Mouse (Mus musculus) gastrocnemius, postnatal 10 days (tissue): ENCODE results near the gene Syne1. TPM values are rescaled to one million over a fixed set of nuclear protein-coding genes. Genes with fewer than 3 reads are reported as not detected.
"Not testable (repeated sequence)": the region's sequence is repeated elsewhere in the genome, so short reads cannot be mapped to it uniquely, and the experiment has no call there.

ENCODE experiments used
- DNase-seq: peaks from one replicate; pipeline ENCODE4 v3.0.0; 2021; ENCODE audit warnings: mixed read lengths
- total RNA-seq, 2 experiments: library from RNA; stranded (reverse); gene quantifications; 2 replicates each; pipeline ENCODE4 v1.2.3; 2021

The Syne1 gene
- total RNA-seq, 2 experiments from 2014 or later, result 64.3 to 82.0 TPM

DNA sequence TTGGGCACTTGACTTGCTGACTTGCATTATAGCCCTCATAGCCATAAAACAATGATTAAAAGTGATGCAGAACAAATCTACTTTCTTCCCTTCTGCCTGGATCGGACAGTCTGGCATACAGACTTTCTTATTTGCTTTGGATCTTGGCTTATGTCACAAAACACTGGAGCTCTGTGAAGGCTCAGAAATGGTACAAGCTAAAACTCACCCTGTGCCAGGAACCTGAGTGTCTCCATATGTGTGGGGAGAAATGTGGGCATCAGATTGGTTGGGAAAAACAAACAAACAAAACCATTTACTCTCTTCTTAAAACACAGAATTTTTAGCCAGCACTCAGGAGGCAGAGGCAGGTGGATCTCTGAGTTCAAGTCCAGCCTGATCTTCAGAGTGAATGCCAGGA is 30.6 kb downstream of the Syne1 start:
- no peak for DNase-seq

DNA sequence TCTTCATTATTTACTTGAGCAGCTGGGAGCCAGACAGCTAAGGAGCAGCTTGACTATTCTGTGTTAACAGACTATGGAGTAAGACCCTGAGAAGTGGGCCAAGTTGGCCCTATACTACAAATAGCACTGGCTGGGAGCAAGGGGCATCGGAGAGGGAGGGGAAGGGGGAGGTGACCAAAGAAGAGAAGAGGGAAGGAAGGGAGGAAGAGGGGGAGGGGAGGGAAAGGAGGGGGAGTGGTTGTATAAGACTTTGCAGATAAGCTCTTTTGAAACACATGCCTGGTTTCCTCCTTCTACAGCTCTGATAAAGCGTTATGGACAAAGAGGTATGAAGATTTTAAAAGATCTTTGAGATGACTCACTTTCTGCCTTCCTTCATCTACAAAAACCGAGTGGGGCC is 36.0 kb downstream of the Syne1 start:
- DNase-seq, result no peak

GRCm38 (mm10) chr10:5514134-5514533 is 37.1 kb downstream of the Syne1 start:
- DNase-seq, result no peak

DNA sequence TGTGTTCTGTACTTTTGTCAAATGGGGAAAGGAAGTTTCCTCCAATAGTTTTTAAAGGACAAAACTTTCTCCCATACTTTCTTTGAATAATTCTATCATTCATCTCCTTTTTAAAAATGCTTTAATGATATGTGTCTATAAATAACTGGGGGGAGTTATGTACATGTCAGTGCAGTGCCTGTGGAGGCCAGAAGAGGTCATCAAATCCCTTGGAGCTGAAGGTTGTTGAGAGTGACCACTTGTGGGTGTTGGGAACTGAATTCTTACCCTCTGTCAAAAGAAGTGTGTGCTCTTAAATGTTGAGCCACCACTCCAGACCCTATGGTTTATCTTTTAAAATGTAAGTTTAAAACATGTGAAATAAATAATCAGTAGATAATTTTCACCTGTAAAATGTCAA is 39.0 kb downstream of the Syne1 start:
- DNase-seq, result no peak

- no peak for DNase-seq
Measured at GRCm38 (mm10) chr10:5511403-5511802, 39.9 kb downstream of the Syne1 start.

DNA sequence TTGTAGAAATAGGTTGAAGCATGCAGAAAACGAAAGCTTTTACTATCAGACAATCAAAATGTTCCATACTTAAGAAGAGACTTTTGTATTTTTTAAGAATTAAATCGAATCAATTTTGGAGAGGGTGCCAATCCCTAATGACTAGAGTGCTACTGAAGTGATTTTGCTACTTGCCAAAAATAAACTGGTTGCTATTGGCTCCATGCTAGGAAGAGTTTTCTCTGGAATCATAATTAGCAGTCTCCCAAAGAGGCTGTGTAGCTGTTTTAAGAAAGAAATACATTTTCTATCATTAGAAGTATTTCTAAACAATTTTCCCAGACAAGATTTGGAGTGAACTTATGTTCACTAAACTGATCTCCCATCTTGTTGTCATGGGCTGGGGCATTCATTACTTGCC is 43.8 kb downstream of the Syne1 start:
- DNase-seq, result no peak

DNA sequence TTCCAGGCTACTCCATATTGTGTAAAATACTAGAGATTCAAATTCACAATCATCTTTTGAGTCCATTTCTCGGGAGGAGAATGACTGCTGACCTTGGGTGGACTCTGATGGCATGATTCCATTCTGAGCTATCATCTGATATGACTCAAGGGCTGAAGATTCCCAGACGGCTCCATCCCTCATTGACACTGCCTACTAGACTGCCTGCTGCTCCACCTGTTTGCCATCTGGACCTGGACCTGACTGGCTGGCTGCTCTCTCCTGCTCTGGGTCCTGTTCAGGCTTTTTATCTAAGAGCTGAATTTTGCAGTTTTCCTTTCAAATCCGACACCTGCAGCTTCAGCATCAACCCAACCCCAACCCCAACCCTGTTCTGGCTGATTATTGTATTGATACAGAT is 46.5 kb downstream of the Syne1 start:
- no peak for DNase-seq

DNA sequence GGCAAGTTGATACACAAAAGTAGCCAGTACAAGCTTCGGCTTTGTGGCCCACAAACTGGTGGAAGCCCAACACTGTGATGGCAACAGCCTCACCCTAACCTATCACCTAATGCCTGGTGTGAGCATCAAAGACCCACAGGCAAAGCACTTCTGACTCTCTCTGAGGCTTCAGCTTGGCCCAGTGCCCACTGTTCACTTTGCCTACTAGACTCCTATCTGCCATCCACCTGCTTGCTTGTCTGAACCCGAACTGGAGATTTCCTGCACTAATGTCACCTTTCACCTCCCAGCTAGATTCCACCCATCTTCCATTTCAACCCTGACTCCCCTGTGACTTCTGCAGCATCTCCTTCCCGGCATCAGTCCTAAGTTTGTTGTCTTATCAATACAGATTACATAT is 47.4 kb downstream of the Syne1 start:
- DNase-seq, result peak; percentile 8

DNA sequence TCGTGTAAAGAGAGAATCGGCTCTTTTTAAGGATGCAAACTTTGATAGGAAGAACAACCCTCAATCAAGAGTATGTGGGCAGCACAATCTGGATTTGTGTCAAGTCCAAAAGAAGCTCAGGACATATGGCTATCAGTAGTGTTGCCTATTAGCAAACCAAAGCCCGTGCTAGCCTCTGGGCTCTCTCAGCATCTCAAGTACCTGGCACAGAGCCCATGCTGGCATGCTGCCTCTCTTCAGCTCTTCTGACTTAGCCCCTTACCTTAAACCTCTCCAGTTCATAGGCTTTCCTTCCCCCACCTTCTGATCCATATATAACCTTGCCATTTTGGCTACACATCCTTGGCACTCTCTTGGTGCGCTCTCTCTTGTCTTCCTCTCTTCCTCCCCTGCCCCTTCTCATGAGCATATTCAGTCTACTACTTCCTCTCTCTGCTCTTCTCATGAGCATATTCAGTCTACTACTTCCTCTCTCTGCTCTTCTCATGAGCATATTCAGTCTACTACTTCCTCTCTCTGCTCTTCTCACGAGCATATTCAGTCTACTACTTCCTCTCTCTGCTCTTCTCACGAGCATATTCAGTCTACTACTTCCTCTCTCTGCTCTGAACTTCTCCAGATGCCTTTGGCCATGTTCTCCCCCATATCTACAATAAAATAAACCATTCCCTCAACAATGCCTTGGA is 51.5 kb downstream of the Syne1 start:
- not testable (repeated sequence) for DNase-seq

- DNase-seq, result no peak
Measured at GRCm38 (mm10) chr10:5497859-5498258, 53.4 kb downstream of the Syne1 start.

DNA sequence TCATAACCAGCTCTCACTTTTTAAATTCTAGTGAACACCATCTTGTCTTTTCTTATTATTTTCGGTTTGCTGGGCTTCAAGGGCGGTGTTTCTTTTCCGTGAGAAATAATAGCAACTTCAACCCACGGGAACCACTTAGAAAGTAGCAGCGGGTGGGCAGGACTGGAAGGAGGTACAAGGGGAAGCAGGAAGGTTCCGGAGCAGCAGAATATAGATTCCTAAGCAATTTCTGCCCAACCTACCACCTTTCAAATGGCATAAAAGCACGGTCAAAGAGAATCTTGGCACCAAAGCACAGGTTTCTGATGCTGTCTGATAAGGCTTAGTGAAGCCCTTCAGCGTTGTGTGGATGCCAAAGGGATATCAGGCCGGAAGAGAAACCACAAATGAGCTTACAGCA is 60.2 kb downstream of the Syne1 start:
- no peak for DNase-seq

DNA sequence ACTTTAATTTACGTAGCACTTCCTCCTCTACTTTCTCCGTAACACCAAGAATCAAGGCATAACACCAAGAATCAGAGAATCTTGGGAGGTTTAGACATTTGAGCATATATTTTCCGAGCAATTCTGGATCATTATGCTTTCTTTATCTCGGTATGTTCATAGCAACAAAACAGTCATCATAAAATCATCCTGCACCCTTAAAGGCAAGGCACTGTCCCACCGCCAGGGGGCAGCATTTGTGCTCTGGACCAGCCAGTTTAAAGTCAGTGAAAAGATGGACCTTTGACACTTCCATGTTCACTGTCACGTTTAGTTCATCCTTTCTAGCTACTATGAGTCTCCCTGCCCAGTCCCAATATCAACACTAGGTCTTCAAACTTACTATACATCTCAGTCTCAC is 61.3 kb downstream of the Syne1 start:
- DNase-seq, result peak; percentile 29

GRCm38 (mm10) chr10:5488097-5488496 is 63.2 kb downstream of the Syne1 start:
- no peak for DNase-seq

DNA sequence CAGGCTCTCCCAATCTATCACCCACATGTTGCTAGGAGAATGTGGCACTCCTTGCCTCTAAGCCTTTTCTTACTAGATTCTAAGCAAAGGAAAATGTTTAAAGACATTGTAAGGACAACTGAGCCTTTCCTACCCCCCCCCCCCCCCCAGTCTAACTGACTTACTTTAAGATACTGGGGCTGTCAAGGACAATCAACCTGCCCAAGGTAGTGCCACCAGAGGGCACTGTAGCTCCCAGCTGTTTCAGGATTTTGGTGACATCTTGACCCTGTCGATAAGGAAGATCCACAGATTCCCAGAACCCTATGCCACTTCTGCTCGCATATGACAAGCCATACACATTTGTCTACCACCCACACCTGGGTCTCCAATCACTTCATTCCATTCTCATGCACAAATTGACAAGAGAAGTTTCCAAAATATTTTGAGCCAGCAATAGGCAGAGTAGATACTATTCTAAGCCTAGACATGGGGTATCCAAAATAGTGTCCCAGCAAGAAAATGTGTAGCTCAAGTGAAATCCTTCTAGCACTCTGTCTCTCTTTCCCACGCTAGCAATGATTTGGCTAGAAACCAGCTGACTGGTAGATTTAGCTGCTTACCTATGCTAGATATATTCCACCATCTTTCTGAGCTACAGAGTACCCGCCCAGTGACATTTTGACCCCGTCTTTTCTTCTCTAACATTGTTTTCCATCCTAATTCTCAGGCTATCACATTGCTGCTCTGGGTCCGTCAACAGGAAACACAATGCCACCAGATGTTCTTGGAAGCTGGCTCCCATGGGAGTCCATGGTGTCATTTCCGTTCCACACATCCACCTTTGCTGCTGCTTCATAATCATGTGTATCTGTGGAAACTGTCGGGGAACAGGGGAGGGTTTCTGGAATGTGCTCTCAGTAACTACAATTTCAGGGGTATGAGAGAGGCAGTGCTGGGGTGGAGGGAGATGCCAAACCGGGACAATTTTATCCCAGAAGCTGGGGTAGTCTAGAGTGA is 70.4 kb downstream of the Syne1 start:
- DNase-seq, result no peak

DNA sequence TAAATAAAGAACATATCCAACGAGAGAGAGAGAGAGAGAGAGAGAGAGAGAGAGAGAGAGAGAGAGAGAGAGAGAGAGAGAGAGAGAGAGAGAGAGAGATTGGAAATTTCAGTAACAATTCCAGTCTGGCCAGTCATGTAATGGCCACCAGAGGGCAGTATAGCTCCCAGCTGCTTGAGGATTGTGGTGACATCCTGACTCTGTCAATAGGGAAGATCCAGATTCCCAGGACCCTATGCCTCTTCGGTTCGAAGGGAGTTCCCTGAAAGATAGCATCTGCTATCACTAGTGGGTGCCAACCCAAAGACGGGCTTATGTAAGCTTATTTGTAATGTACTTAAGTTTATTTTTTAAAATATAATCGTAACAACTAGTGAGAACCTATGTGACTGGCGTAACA is 71.2 kb downstream of the Syne1 start:
- peak; percentile 33 for DNase-seq

DNA sequence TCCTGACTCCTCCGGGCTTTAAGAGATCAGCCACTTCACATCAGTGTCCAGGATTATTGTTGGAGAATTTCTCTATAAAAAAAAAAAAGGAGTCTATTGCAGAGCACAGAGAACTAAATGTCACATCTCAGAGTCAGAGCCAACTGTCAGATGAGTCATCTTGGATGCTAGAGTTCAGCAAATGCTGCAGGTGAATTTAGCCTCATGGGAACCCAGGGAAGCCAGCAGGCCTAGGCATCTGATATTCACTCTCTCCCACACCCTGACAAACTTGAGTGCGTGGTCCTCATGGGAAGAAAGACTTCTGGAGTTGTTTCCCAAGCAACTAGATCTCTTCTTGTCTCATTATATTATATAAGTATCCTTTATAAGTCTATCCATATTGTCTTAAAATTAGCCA is 82.6 kb downstream of the Syne1 start:
- DNase-seq, result no peak

DNA sequence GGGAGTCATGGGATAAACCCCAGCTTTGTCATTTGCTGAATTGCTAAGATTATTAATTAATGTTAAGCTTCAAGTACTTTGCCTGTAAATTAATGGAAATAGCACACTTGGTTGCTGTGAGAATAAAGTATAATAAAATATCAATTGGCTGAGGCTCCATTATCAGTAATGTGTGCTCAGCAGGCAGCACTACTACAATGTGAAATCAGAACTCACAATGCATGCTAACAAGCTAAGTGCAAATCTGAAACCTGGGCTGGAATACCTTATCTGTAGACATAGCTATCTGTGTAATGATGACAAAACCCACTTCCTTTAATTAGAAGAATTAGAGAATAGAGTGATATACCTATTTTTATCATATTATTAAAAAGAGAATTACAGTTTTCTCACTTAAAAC is 97.5 kb downstream of the Syne1 start:
- no peak for DNase-seq

DNA sequence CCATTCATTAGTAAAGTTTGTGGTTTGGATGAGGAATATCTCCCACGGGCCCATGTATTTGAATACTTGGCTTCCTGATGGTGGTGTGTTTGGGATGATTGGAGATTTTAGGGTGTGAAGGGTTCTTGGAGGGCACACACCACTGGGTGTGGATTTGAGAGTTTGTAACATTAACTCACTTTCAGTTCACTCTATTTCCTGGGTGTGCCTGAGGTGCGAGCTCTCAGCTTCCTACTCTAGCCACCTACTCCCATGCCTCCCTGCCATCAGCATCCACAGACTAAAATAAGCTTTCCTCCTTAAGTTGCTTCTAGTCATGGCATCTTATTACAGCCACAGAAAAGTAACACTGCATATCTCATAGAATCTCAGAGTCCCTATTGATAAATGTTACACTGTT is 101.3 kb downstream of the Syne1 start:
- DNase-seq, result no peak

- DNase-seq, result no peak
Measured at GRCm38 (mm10) chr10:5447950-5448716, 103.1 kb downstream of the Syne1 start.

- DNase-seq, result no peak
Measured at GRCm38 (mm10) chr10:5445313-5445712, 106.0 kb downstream of the Syne1 start.

- DNase-seq, result no peak
Measured at GRCm38 (mm10) chr10:5443020-5443419, 108.3 kb downstream of the Syne1 start.

DNA sequence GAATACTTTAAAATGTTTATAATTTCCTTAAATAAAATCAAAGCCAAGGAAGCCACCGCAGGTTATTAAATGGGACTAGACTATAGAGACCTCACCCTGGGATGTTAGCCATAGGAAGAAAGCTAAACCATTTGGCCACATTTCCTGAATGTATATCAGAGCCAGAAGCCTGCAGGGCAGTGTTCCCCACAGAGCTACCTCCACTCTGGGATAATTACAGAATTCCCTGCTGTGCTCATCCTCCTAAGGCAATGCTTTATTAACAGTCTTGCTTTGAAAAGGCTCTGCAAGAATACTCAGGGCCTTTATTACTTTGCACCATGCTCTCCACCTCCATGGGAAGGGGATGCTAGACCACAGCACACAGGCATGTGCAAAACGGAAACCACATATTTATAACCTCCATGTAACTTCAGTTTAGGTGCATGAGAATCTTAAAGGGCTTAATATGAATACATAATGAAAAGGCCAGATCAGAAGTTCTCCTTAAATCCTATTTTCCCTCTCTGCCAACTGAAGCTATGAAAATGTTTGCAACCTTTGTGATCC is 111.4 kb downstream of the Syne1 start:
- no peak for DNase-seq
